Mouse (Mus musculus) lung, adult 2 months (tissue): ENCODE measurements around the gene Ptger1.

Experiments used
- CTCF ChIP-seq: fragments of 200-500 bp; IDR thresholded peaks from 2 replicates; pipeline ENCODE4 v1.5.1; 2011; ENCODE audit warnings: mild to moderate bottlenecking, low read length, control low read depth; ENCODE audit not compliant: insufficient read depth
- POLR2A ChIP-seq: fragments of 200-500 bp; IDR thresholded peaks from 2 replicates; pipeline ENCODE4 v1.6.1; 2011; ENCODE audit warnings: low read depth, mild to moderate bottlenecking, control low read depth, low read length, borderline replicate concordance; ENCODE audit errors: extremely low read depth

GRCm38 (mm10) chr8:83649699-83650098, 16.8 kb upstream of the Ptger1 start:
- TF ChIP-seq CTCF (no peak), POLR2A (no peak)
